Mouse (Mus musculus) spleen, adult 2 months (tissue): ENCODE data around the gene Dao. TPM values are rescaled to one million over a fixed set of nuclear protein-coding genes. Genes with fewer than 3 reads are reported as not detected.
A peak's percentile ranks its signal among the peaks of the same experiment; 100 is the strongest.

Experiments
- DNase-seq, 2 experiments: peaks; one replicate each; pipeline versions ENCODE4 v3.0.0 to v3.0.0-alpha.2; 2012 to 2021; ENCODE audit warnings: low spot score in 2 of 2, low read depth in 1 of 2
- H3K27ac ChIP-seq: fragments of 200-500 bp; 2 replicates; pipeline ENCODE4 v1.5.1; 2012; ENCODE audit warnings: low read length, inconsistent platforms; ENCODE audit not compliant: insufficient read depth
- H3K27me3 ChIP-seq: fragments of 200-500 bp; 2 replicates; pipeline ENCODE4 v1.6.1; 2012; ENCODE audit warnings: mild to moderate bottlenecking, moderate library complexity, low read length, inconsistent platforms; ENCODE audit not compliant: control insufficient read depth, insufficient read depth
- H3K36me3 ChIP-seq: fragments of 200-500 bp; 2 replicates; pipeline ENCODE4 v1.6.1; 2012; ENCODE audit warnings: mild to moderate bottlenecking, low read length, inconsistent platforms; ENCODE audit not compliant: control insufficient read depth, insufficient read depth
- H3K4me1 ChIP-seq: fragments of 200-500 bp; 2 replicates; pipeline ENCODE4 v1.6.1; 2011; ENCODE audit warnings: inconsistent platforms; ENCODE audit not compliant: control insufficient read depth, insufficient read depth, insufficient read length
- H3K4me3 ChIP-seq: fragments of 200-500 bp; 2 replicates; pipeline ENCODE4 v1.5.1; 2011; ENCODE audit warnings: mild to moderate bottlenecking, inconsistent platforms; ENCODE audit not compliant: insufficient read depth, insufficient read length; ENCODE audit errors: extremely low read depth
- CTCF ChIP-seq: fragments of 200-500 bp; IDR thresholded peaks from 2 replicates; pipeline ENCODE4 v1.5.1; 2011; ENCODE audit warnings: mild to moderate bottlenecking, inconsistent platforms; ENCODE audit not compliant: insufficient read depth, insufficient read length, insufficient replicate concordance; ENCODE audit errors: extremely low read depth
- POLR2A ChIP-seq: fragments of 200-500 bp; IDR thresholded peaks from 2 replicates; pipeline ENCODE4 v1.6.1; 2011; ENCODE audit warnings: low read depth, low read length, inconsistent platforms
- WGBS: fragments of 180-500 bp; shearing (Covaris S2); methylation state at CpG from one replicate; pipeline ENCODE4 v1.1.7; 2018; 5-methylcytosine and 5-hydroxymethylcytosine counted together
- polyA plus RNA-seq: library from polyadenylated mRNA; depleted of rRNA; stranded (reverse); fragments of >200 nt; gene quantifications from 2 replicates; pipeline ENCODE4 v1.2.3, GENCODE M21; 2012

The Dao gene
- polyA plus RNA-seq, 1 experiment = 0.26 TPM

- TF ChIP-seq POLR2A (no peak), CTCF (no peak)
- 91% methylated on average over 5 of the region's 5 CpGs for WGBS
Observed at GRCm38 (mm10) chr5:113990593-113990992, 12.9 kb upstream of the Dao start.

GRCm38 (mm10) chr5:113991141-113991540 is 12.4 kb upstream of the Dao start:
- no peak for TF ChIP-seq POLR2A
- Histone ChIP-seq H3K36me3 (peaks cover 4% of the 10 kb centered on the region), H3K4me3 (no peak overlapping the region), H3K27me3 (no peaks in the 10 kb centered on the region), H3K4me1 (peaks cover 20% of the 10 kb centered on the region; the same call in 1 of the 2 replicates), H3K27ac (no peak overlapping the region)
- WGBS = 87% methylated on average over 7 of the region's 7 CpGs
- no peak for DNase-seq

More at GRCm38 (mm10) chr5:113990593-113990992, 12.9 kb upstream of the Dao start:
- DNase-seq = no peak
- Histone ChIP-seq H3K4me3 (no peak overlapping the region), H3K36me3 (peaks cover 4% of the 10 kb centered on the region), H3K27me3 (no peaks in the 10 kb centered on the region), H3K4me1 (peaks cover 25% of the 10 kb centered on the region; the same call in 1 of the 2 replicates), H3K27ac (no peak overlapping the region)

- Histone ChIP-seq H3K36me3 (peaks cover 2% of the 10 kb centered on the region; the same call in 1 of the 2 replicates), H3K27ac (peak overlapping the region; percentile 82), H3K4me1 (peaks cover 13% of the 10 kb centered on the region; the same call in 1 of the 2 replicates), H3K27me3 (no peaks in the 10 kb centered on the region), H3K4me3 (peak overlapping the region; percentile 97)
- WGBS = 2% methylated on average over 12 of the region's 12 CpGs
- TF ChIP-seq CTCF (no peak), POLR2A (no peak)
- peak; percentile 74 to 93 for DNase-seq
Observed at GRCm38 (mm10) chr5:113992339-113992831, 11.1 kb upstream of the Dao start.

- DNase-seq = peak in 1 of 2 experiments; percentile 44
- Histone ChIP-seq H3K4me3 (peak overlapping the region; percentile 97), H3K27me3 (no peaks in the 10 kb centered on the region), H3K4me1 (peaks cover 13% of the 10 kb centered on the region; the same call in 1 of the 2 replicates), H3K36me3 (peaks cover 2% of the 10 kb centered on the region; the same call in 1 of the 2 replicates), H3K27ac (peak overlapping the region; percentile 82)
- WGBS = under 1% methylated on average over 22 of the region's 22 CpGs
- TF ChIP-seq POLR2A (no peak), CTCF (no peak)
Observed at GRCm38 (mm10) chr5:113993031-113993486, 10.4 kb upstream of the Dao start.

GRCm38 (mm10) chr5:113993487-113994465 is 9.7 kb upstream of the Dao start, which contains the start of gene Ssh1:
Gene Ssh1, minus strand, starts transcription at chr5:113993894.
- Histone ChIP-seq H3K27me3 (no peaks in the 10 kb centered on the region), H3K4me1 (peaks cover 13% of the 10 kb centered on the region; the same call in 1 of the 2 replicates), H3K4me3 (peak within 1 kb of the TSS; percentile 97), H3K27ac (peak within 1 kb of the TSS; percentile 82), H3K36me3 (peaks cover 2% of the 10 kb centered on the region; the same call in 1 of the 2 replicates)
- DNase-seq = peak; percentile 42 to 82
- 2% methylated on average over 64 of the region's 83 CpGs for WGBS
- no peak for TF ChIP-seq CTCF
- no peak for TF ChIP-seq POLR2A

GRCm38 (mm10) chr5:113996458-113996857 is 7.0 kb upstream of the Dao start:
- no peaks in the 10 kb centered on the region for H3K27me3 ChIP-seq
- peaks cover 9% of the 10 kb centered on the region; the same call in 1 of the 2 replicates for H3K4me1 ChIP-seq
- no peak for DNase-seq
- TF ChIP-seq CTCF = no peak
- TF ChIP-seq POLR2A = no peak
- no peak overlapping the region for H3K4me3 ChIP-seq
- no peaks in the 10 kb centered on the region for H3K36me3 ChIP-seq
- 83% methylated on average over 2 of the region's 2 CpGs for WGBS
- no peak overlapping the region for H3K27ac ChIP-seq

- H3K27me3 ChIP-seq = no peaks in the 10 kb centered on the region
- H3K4me1 ChIP-seq = peaks cover 3% of the 10 kb centered on the region; the same call in 1 of the 2 replicates
- 0 out of 2 replicates have a peak overlapping the region, but pooled peaks have one; percentile 17 for H3K27ac ChIP-seq
- no peak overlapping the region for H3K4me3 ChIP-seq
- WGBS = 10% methylated on average over 5 of the region's 5 CpGs
- H3K36me3 ChIP-seq = no peaks in the 10 kb centered on the region
- TF ChIP-seq POLR2A (no peak; the same call in 1 of the 2 replicates), CTCF (no peak)
- peak; percentile 34 to 62 for DNase-seq
Observed at GRCm38 (mm10) chr5:113999382-113999781, 4.1 kb upstream of the Dao start.
